In genomic region chr12:110489946-110490701, GRCm38 (mm10) we compare ENCODE assay signal across 19 mouse cellular contexts. TPM values are rescaled to one million over a fixed set of nuclear protein-coding genes. Genes with fewer than 3 reads are reported as not detected.
DNase-seq lines count a peak whose midpoint lies in the region; ATAC-seq and TF ChIP-seq lines count a peak whose summit lies in the region.
"Had no signal": no experiment of that assay in that cellular context is flagged by ENCODE, and none has a peak within 500 bp of the region (broad histone marks: within the 10 kb centered on the region; RNA-seq: fewer than 3 reads in every experiment).

No protein-coding gene starts in this region.

- no peak for ATAC-seq in heart, embryonic 13.5 days (ENCODE audit: extremely low read depth, insufficient number of reproducible peaks, low FRiP score, low TSS enrichment)
- no peak for ATAC-seq in liver, embryonic 14.5 days (ENCODE audit: insufficient read depth)
- ATAC-seq in liver, embryonic 11.5 days (replicated peaks; ENCODE audit: low FRiP score), result no peak
- no peak for ATAC-seq in megakaryocyte-erythroid progenitor cell, adult 5-6 weeks (replicated peaks; ENCODE audit: low FRiP score, low TSS enrichment, poor library complexity, severe bottlenecking)
- no peak for ATAC-seq in megakaryocyte, adult 5-6 weeks (ENCODE audit: poor library complexity, severe bottlenecking)
- ATAC-seq: forebrain, embryonic 15.5 days; liver, postnatal 0 days; midbrain, embryonic 16.5 days had no signal

- no peak overlapping the region for H3K9ac ChIP-seq in heart, embryonic 13.5 days
- H3K9ac ChIP-seq in liver, embryonic 14.5 days (replicated peaks), result no peak overlapping the region
- no peak overlapping the region for H3K9ac ChIP-seq in liver, embryonic 11.5 days (ENCODE audit: low read depth, low read length)
- no peak overlapping the region for H3K9ac ChIP-seq in MEL (ENCODE audit: control insufficient read depth, low read depth, low read length, poor library complexity, severe bottlenecking)
- H3K9ac ChIP-seq: embryonic facial prominence, embryonic 13.5 days; forebrain, embryonic 15.5 days; heart, embryonic 15.5 days; kidney, embryonic 15.5 days; liver, postnatal 0 days had no signal

- H3K4me1 ChIP-seq in heart, embryonic 13.5 days, result peaks cover 38% of the 10 kb centered on the region
- H3K4me1 ChIP-seq in liver, embryonic 14.5 days (replicated peaks; ENCODE audit: control insufficient read depth in 2 of 2, insufficient read depth in 2 of 2, low read length in 1 of 2), result peaks cover 9 to 25% of the 10 kb centered on the region in 2 experiments
- peaks cover 27% of the 10 kb centered on the region for H3K4me1 ChIP-seq in liver, embryonic 11.5 days (replicated peaks; ENCODE audit: control insufficient read depth, insufficient read depth, low read length)
- peaks cover 0 to 13% of the 10 kb centered on the region in 2 experiments for H3K4me1 ChIP-seq in MEL (ENCODE audit: control insufficient read depth in 1 of 2, insufficient read depth in 2 of 2, low read length in 2 of 2)

- peaks cover 83% of the 10 kb centered on the region for H3K79me2 ChIP-seq in MEL (ENCODE audit: control insufficient read depth, insufficient read depth, low read length, poor library complexity)

- no peak for TF ChIP-seq RAD21 in MEL (IDR thresholded peaks at IDR 0.05; ENCODE audit: low read depth, low read length)

- DNase-seq in heart, adult 9 months (ENCODE audit: low spot score in 2 of 2), result no peak
- no peak for DNase-seq in liver, embryonic 14.5 days (ENCODE audit: low read depth in 3 of 3, low spot score in 3 of 3)
- DNase-seq in liver, embryonic 11.5 days (ENCODE audit: low spot score), result no peak
- DNase-seq in MEL (ENCODE audit: low read depth, low spot score), result no peak
- DNase-seq: adrenal gland, postnatal 14 days; cerebellum, adult 11-12 months; cerebellum, postnatal 14 days; gastrocnemius, postnatal 36 days; liver, postnatal 0 days; lung, postnatal 14 days had no signal

- TF ChIP-seq EP300 in liver, embryonic 14.5 days (IDR thresholded peaks at IDR 0.05; ENCODE audit: low read depth), result no peak
- TF ChIP-seq EP300 in MEL (IDR thresholded peaks at IDR 0.05; ENCODE audit: low read depth in 1 of 2, low read length in 2 of 2), result no peak

- H3K36me3 ChIP-seq in heart, embryonic 13.5 days, result peaks cover 14% of the 10 kb centered on the region
- no peaks in the 10 kb centered on the region for H3K36me3 ChIP-seq in liver, embryonic 14.5 days (replicated peaks; ENCODE audit: control insufficient read depth, insufficient read depth, low read depth)
- peaks cover 8% of the 10 kb centered on the region for H3K36me3 ChIP-seq in liver, embryonic 11.5 days (ENCODE audit: control insufficient read depth, insufficient read depth, low read length)
- peaks cover 3 to 11% of the 10 kb centered on the region in 2 experiments; a peak in 3 of 4 replicates for H3K36me3 ChIP-seq in MEL (ENCODE audit: control insufficient read depth in 1 of 2, insufficient read depth in 2 of 2, low read length in 2 of 2)
- H3K36me3 ChIP-seq: heart, embryonic 15.5 days had no signal

- 0 out of 2 replicates have a peak overlapping the region, but pooled peaks have one; percentile 85 for H3K27ac ChIP-seq in heart, embryonic 13.5 days (replicated peaks)
- no peak overlapping the region for H3K27ac ChIP-seq in liver, embryonic 14.5 days
- no peak overlapping the region for H3K27ac ChIP-seq in liver, embryonic 11.5 days (ENCODE audit: low read depth, low read length)
- no peak overlapping the region for H3K27ac ChIP-seq in MEL (ENCODE audit: control insufficient read depth, low read depth, low read length)
- H3K27ac ChIP-seq: embryonic facial prominence, embryonic 13.5 days; forebrain, embryonic 15.5 days; heart, embryonic 15.5 days; kidney, embryonic 15.5 days; limb, embryonic 15.5 days had no signal

- no peaks in the 10 kb centered on the region for H3K27me3 ChIP-seq in heart, embryonic 13.5 days (replicated peaks)
- H3K27me3 ChIP-seq in liver, embryonic 14.5 days (ENCODE audit: control insufficient read depth, insufficient read depth, low read length), result no peaks in the 10 kb centered on the region
- no peaks in the 10 kb centered on the region for H3K27me3 ChIP-seq in liver, embryonic 11.5 days (replicated peaks; ENCODE audit: control insufficient read depth, insufficient read depth, low read length)
- no peaks in the 10 kb centered on the region for H3K27me3 ChIP-seq in MEL (ENCODE audit: control insufficient read depth in 1 of 2, insufficient read depth in 2 of 2, low read length in 2 of 2)
- H3K27me3 ChIP-seq: embryonic facial prominence, embryonic 13.5 days; forebrain, embryonic 15.5 days; heart, embryonic 15.5 days; kidney, embryonic 15.5 days; limb, embryonic 15.5 days had no signal

- TF ChIP-seq CTCF in liver, embryonic 14.5 days (IDR thresholded peaks at IDR 0.05; ENCODE audit: low read depth), result peak; percentile 9; the same call in 1 of the 2 replicates
- peak; percentile 24 to 41 (median 33) for TF ChIP-seq CTCF in MEL (IDR thresholded peaks at IDR 0.05 in 2 of 3, conservative IDR thresholded peaks at IDR 0.05 in 1 of 3; ENCODE audit: control insufficient read depth in 1 of 3, insufficient read depth in 1 of 3, low read depth in 2 of 3, low read length in 3 of 3, poor library complexity in 1 of 3, severe bottlenecking in 1 of 3)

- H3K4me2 ChIP-seq in heart, embryonic 13.5 days, result no peak overlapping the region
- no peak overlapping the region for H3K4me2 ChIP-seq in liver, embryonic 14.5 days (ENCODE audit: low read depth)
- H3K4me2 ChIP-seq in liver, embryonic 11.5 days, result no peak overlapping the region
- H3K4me2 ChIP-seq: embryonic facial prominence, embryonic 13.5 days; forebrain, embryonic 15.5 days; heart, embryonic 15.5 days; kidney, embryonic 15.5 days; limb, embryonic 15.5 days had no signal

- H3K4me3 ChIP-seq in heart, embryonic 13.5 days, result no peak overlapping the region
- H3K4me3 ChIP-seq in liver, embryonic 14.5 days (ENCODE audit: insufficient read depth in 1 of 2, low read depth in 2 of 2, low read length in 2 of 2), result no peak overlapping the region
- H3K4me3 ChIP-seq in liver, embryonic 11.5 days (ENCODE audit: low read depth, low read length), result no peak overlapping the region
- no peak overlapping the region for H3K4me3 ChIP-seq in MEL (ENCODE audit: control insufficient read depth in 1 of 2, insufficient read depth in 1 of 2, low read depth in 2 of 2, low read length in 2 of 2)
- H3K4me3 ChIP-seq: embryonic facial prominence, embryonic 13.5 days; forebrain, embryonic 15.5 days; heart, embryonic 15.5 days; kidney, embryonic 15.5 days; limb, embryonic 15.5 days had no signal

- no peak for TF ChIP-seq POLR2A in MEL (IDR thresholded peaks at IDR 0.05; ENCODE audit: control insufficient read depth in 1 of 2, insufficient read depth in 1 of 2, low read depth in 1 of 2, low read length in 2 of 2, poor library complexity in 1 of 2)

- WGBS in heart, embryonic 13.5 days, result 88% methylated on average over 12 of the region's 12 CpGs
- WGBS in liver, embryonic 14.5 days (ENCODE audit: insufficient replicate concordance), result 90% methylated on average over 12 of the region's 12 CpGs
- 88% methylated on average over 12 of the region's 12 CpGs for WGBS in liver, embryonic 11.5 days

- H3K9me3 ChIP-seq in heart, embryonic 13.5 days, result no peaks in the 10 kb centered on the region
- no peaks in the 10 kb centered on the region for H3K9me3 ChIP-seq in liver, embryonic 14.5 days (ENCODE audit: control insufficient read depth, low read length)
- no peaks in the 10 kb centered on the region for H3K9me3 ChIP-seq in liver, embryonic 11.5 days (ENCODE audit: control insufficient read depth, low read length)
- no peaks in the 10 kb centered on the region for H3K9me3 ChIP-seq in MEL (replicated peaks; ENCODE audit: insufficient read depth, low read length)
- H3K9me3 ChIP-seq: embryonic facial prominence, embryonic 13.5 days; forebrain, embryonic 15.5 days; heart, embryonic 15.5 days; kidney, embryonic 15.5 days; limb, embryonic 15.5 days had no signal

TF ChIP-seq in MEL, 35 proteins besides CTCF, POLR2A, EP300 and RAD21:
- no peak for TF ChIP-seq MEF2A (IDR thresholded peaks at IDR 0.05; ENCODE audit: extremely low read depth, insufficient replicate concordance, low read depth, low read length, poor library complexity, severe bottlenecking)
- TF ChIP-seq MAZ (IDR thresholded peaks at IDR 0.05; ENCODE audit: low read depth, low read length), result no peak
- TF ChIP-seq TAL1 (IDR thresholded peaks at IDR 0.05; ENCODE audit: low read length), result no peak
- TF ChIP-seq ELF1 (IDR thresholded peaks at IDR 0.05; ENCODE audit: low read depth, low read length), result no peak

RNA-seq across cellular contexts. Expression of gene Ppp2r5c, which starts 43.2 kb away (rescaled TPM):
- 113 and 127 TPM in 2 replicates for polyA plus RNA-seq in heart, embryonic 13.5 days (2015; fragmentation: Nextera tagmentation; extraction: Ambion mirVana)
- 13.8 and 22.6 TPM in 2 replicates for polyA plus RNA-seq in liver, embryonic 14.5 days (2012; rRNA removed)
- polyA plus RNA-seq in liver, embryonic 14.5 days (2014; fragmentation: Nextera tagmentation; extraction: Ambion mirVana), result 70.8 and 75.6 TPM in 2 replicates
- 138 and 151 TPM in 2 replicates for polyA plus RNA-seq in liver, embryonic 11.5 days (2014; fragmentation: Nextera tagmentation; extraction: Ambion mirVana)
- 72.0 and 78.6 TPM in 2 replicates for total RNA-seq in MEL (2012; rRNA removed)
- polyA plus RNA-seq in MEL (2012; ENCODE audit: insufficient read depth in 1 of 2, insufficient read length in 2 of 2, low read depth in 1 of 2, low replicate concordance in 2 of 2, missing spikeins in 1 of 2), result 10 to 100 TPM; 93.9 to 100.0 TPM
- 99.2 and 117 TPM in 2 replicates for total RNA-seq in megakaryocyte-erythroid progenitor cell, adult 5-6 weeks (2014; fragmentation: Nextera tagmentation)
- 223 and 234 TPM in 2 replicates for total RNA-seq in megakaryocyte-erythroid progenitor cell, adult 5-6 weeks (2017)
- total RNA-seq in megakaryocyte, adult 5-6 weeks (2015), result 164 and 178 TPM in 2 replicates
- 293 and 306 TPM in 2 replicates for total RNA-seq in megakaryocyte, adult 5-6 weeks (2017)
